Mouse (Mus musculus) megakaryocyte-erythroid progenitor cell, adult 5-6 weeks (primary cell): ENCODE data around the gene Sfxn4. TPM values are rescaled to one million over a fixed set of nuclear protein-coding genes. Genes with fewer than 3 reads are reported as not detected.

ENCODE experiments used
- ATAC-seq: replicated peaks from 2 replicates; pipeline ENCODE4 v1.8.0; 2016; ENCODE audit warnings: mild to moderate bottlenecking, inconsistent platforms; ENCODE audit not compliant: severe bottlenecking, poor library complexity, low FRiP score, low TSS enrichment
- total RNA-seq, 2 experiments: library from RNA; stranded (forward) in 1 of 2; stranded (reverse) in 1 of 2; fragments of 200-1000, 215-1000 nt in 1 of 2; fragments of >200 nt in 1 of 2; fragmentation: Nextera tagmentation in 1 of 2; gene quantifications; 2 replicates each; pipeline ENCODE4 v1.2.3; 2014 to 2017

The Sfxn4 gene
- total RNA-seq, 2 experiments from 2014 or later = 2.4 to 4.2 TPM

DNA sequence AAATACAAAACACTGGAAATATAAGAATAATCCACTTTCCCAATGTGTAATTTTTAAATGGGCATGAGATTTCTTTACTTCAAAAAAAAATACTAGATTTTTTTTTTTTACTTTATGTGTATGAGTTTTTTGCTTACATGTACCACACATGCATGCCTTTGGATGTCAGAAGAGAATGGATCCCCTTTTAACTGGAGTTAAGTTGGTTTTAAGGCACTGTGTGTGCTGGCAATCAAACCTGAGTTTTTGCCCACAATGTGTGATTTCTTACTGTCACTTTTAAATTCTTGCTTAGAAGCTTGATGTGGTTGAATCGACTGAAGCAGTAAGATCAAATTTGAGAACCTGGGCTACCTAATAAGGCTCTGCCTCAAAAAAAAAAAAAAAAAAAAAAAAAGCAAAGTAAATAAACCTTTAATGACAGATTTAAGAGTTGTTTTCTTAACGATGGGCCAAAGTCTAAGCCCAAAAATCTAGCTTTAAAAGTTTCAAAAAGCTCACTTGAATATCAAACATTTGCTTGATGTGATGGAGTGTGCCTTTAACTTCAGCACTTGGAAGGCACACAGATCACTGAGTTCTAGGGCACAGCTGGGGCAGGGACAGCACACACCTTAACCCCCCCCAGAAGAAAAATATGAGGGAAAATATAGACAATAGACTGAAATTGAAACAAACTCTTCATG, 73.7 kb downstream of the Sfxn4 start:
- ATAC-seq = no peak

Other genes with a start within 250 kb of the Sfxn4 start
- gene Nanos1, start 105.5 kb downstream of the Sfxn4 start, total RNA-seq (2014; fragmentation: Nextera tagmentation) = 1.2 and 2.5 TPM in 2 replicates
- 1.2 and 1.5 TPM in 2 replicates for gene Nanos1, start 105.5 kb downstream of the Sfxn4 start, total RNA-seq (2017)
- gene Eif3a, start 70.8 kb downstream of the Sfxn4 start, total RNA-seq (2014; fragmentation: Nextera tagmentation) = 344 and 346 TPM in 2 replicates
- gene Eif3a, start 70.8 kb downstream of the Sfxn4 start, total RNA-seq (2017) = 570 and 597 TPM in 2 replicates
- gene Fam45a, start 49.9 kb downstream of the Sfxn4 start, total RNA-seq (2014; fragmentation: Nextera tagmentation) = 27.2 and 27.6 TPM in 2 replicates
- 22.0 and 38.4 TPM in 2 replicates for gene Fam45a, start 49.9 kb downstream of the Sfxn4 start, total RNA-seq (2017)
- 200 and 207 TPM in 2 replicates for gene Prdx3, start 13.1 kb upstream of the Sfxn4 start, total RNA-seq (2014; fragmentation: Nextera tagmentation)
- gene Prdx3, start 13.1 kb upstream of the Sfxn4 start, total RNA-seq (2017) = 228 and 245 TPM in 2 replicates
- gene Grk5, start 28.3 kb upstream of the Sfxn4 start, total RNA-seq (2014; fragmentation: Nextera tagmentation) = 1.4 and 1.9 TPM in 2 replicates
- gene Grk5, start 28.3 kb upstream of the Sfxn4 start, total RNA-seq (2017) = 2.1 and 4.0 TPM in 2 replicates